Mouse (Mus musculus): ENCODE results near the gene Pkmyt1. TPM values are rescaled to one million over a fixed set of nuclear protein-coding genes. Genes with fewer than 3 reads are reported as not detected.

The Pkmyt1 gene
- 10 to 100 TPM; 31.6 to 39.0 TPM for polyA plus RNA-seq (2017; shearing (Covaris generic))

GRCm38 (mm10) chr17:23725999-23726757 is at the start of gene Pkmyt1:
Gene Pkmyt1 (plus strand): TSS chr17:23726336.

GRCm38 (mm10) chr17:23677236-23677679 is 48.9 kb upstream of the Pkmyt1 start, which contains the start of gene Tnfrsf12a:
Gene Tnfrsf12a (minus strand): TSS chr17:23677468.

GRCm38 (mm10) chr17:23679127-23679835 is 46.9 kb upstream of the Pkmyt1 start, which contains the start of gene Cldn6:
Gene Cldn6 (plus strand): TSS chr17:23679249.

GRCm38 (mm10) chr17:23683856-23684672 is 42.1 kb upstream of the Pkmyt1 start, which contains the start of gene Cldn9:
Gene Cldn9 (minus strand): TSS chr17:23684026.

GRCm38 (mm10) chr17:23722376-23723125 is 3.6 kb upstream of the Pkmyt1 start, which contains the start of gene 1520401A03Rik:
Gene 1520401A03Rik (minus strand): TSS chr17:23722783.

GRCm38 (mm10) chr17:23740598-23741021 is 14.5 kb downstream of the Pkmyt1 start, which contains the start of gene Paqr4:
Gene Paqr4 (minus strand): TSS chr17:23740867.

GRCm38 (mm10) chr17:23745301-23746251 is 19.4 kb downstream of the Pkmyt1 start, which contains the start of gene Kremen2:
Gene Kremen2 (minus strand): TSS chr17:23745833.

GRCm38 (mm10) chr17:23771284-23772218 is 45.4 kb downstream of the Pkmyt1 start, which contains the start of gene Flywch1:
Gene Flywch1 (minus strand): TSS chr17:23771602.

GRCm38 (mm10) chr17:23785561-23786471 is 59.7 kb downstream of the Pkmyt1 start, which contains the start of gene Flywch2:
Gene Flywch2 (minus strand): TSS chr17:23786081.

Other genes with a start within 250 kb of the Pkmyt1 start
- under 1 TPM in 1 of 2 experiments, not detected in 1; 0.02 TPM for gene Vmn2r117, start 246.6 kb upstream of the Pkmyt1 start, polyA plus RNA-seq (2017; shearing (Covaris generic))
- 10 to 100 TPM; 12.5 to 13.4 TPM for gene Zfp213, start 162.1 kb upstream of the Pkmyt1 start, polyA plus RNA-seq (2017; shearing (Covaris generic))
- not detected for gene Zfp13, start 126.8 kb upstream of the Pkmyt1 start, polyA plus RNA-seq (2017; shearing (Covaris generic))
- gene Zscan10, start 125.5 kb upstream of the Pkmyt1 start, polyA plus RNA-seq (2017; shearing (Covaris generic)), result 1 to 10 TPM in 1 of 2 experiments, under 1 TPM in 1; 0.19 to 1.2 TPM
- gene Mmp25, start 81.1 kb upstream of the Pkmyt1 start, polyA plus RNA-seq (2017; shearing (Covaris generic)), result under 1 TPM; 0.12 to 0.99 TPM
- under 1 TPM; 0.11 to 0.43 TPM for gene Bicdl2, start 65.8 kb upstream of the Pkmyt1 start, polyA plus RNA-seq (2017; shearing (Covaris generic))
- 10 to 100 TPM; 49.0 to 52.4 TPM for gene Hcfc1r1, start 52.7 kb upstream of the Pkmyt1 start, polyA plus RNA-seq (2017; shearing (Covaris generic))
- 10 to 100 TPM; 30.0 to 38.4 TPM for gene Thoc6, start 52.5 kb upstream of the Pkmyt1 start, polyA plus RNA-seq (2017; shearing (Covaris generic))
- gene Tnfrsf12a, start 48.9 kb upstream of the Pkmyt1 start, polyA plus RNA-seq (2017; shearing (Covaris generic)), result 1 to 10 TPM; 5.5 to 6.7 TPM
- gene Cldn6, start 47.1 kb upstream of the Pkmyt1 start, polyA plus RNA-seq (2017; shearing (Covaris generic)), result under 1 TPM in 1 of 2 experiments, not detected in 1; 0.11 TPM
- gene Cldn9, start 42.3 kb upstream of the Pkmyt1 start, polyA plus RNA-seq (2017; shearing (Covaris generic)), result under 1 TPM in 1 of 2 experiments, not detected in 1; 0.12 TPM
- under 1 TPM; 0.10 to 0.39 TPM for gene 1520401A03Rik, start 3.6 kb upstream of the Pkmyt1 start, polyA plus RNA-seq (2017; shearing (Covaris generic))
- gene Paqr4, start 14.5 kb downstream of the Pkmyt1 start, polyA plus RNA-seq (2017; shearing (Covaris generic)), result 10 to 100 TPM; 10.0 to 20.7 TPM
- gene Kremen2, start 19.5 kb downstream of the Pkmyt1 start, polyA plus RNA-seq (2017; shearing (Covaris generic)), result 10 to 100 TPM in 1 of 2 experiments, 1 to 10 TPM in 1; 4.0 to 11.8 TPM
- gene Flywch1, start 45.3 kb downstream of the Pkmyt1 start, polyA plus RNA-seq (2017; shearing (Covaris generic)), result 10 to 100 TPM; 23.5 to 40.0 TPM
- gene Flywch2, start 59.7 kb downstream of the Pkmyt1 start, polyA plus RNA-seq (2017; shearing (Covaris generic)), result 1 to 10 TPM; 6.3 to 7.6 TPM
- gene Srrm2, start 64.2 kb downstream of the Pkmyt1 start, polyA plus RNA-seq (2017; shearing (Covaris generic)), result 100 to 1,000 TPM; 921 to 934 TPM
- gene Elob, start 102.8 kb downstream of the Pkmyt1 start, polyA plus RNA-seq (2017; shearing (Covaris generic)), result 100 to 1,000 TPM; 701 to 738 TPM
- under 1 TPM; 0.17 to 0.39 TPM for gene Prss33, start 109.7 kb downstream of the Pkmyt1 start, polyA plus RNA-seq (2017; shearing (Covaris generic))
- under 1 TPM in 1 of 2 experiments, not detected in 1; 0.77 TPM for gene Prss32, start 117.5 kb downstream of the Pkmyt1 start, polyA plus RNA-seq (2017; shearing (Covaris generic))
- 1 to 10 TPM; 1.9 to 3.0 TPM for gene Prss41, start 117.8 kb downstream of the Pkmyt1 start, polyA plus RNA-seq (2017; shearing (Covaris generic))
- not detected for gene Prss21, start 141.7 kb downstream of the Pkmyt1 start, polyA plus RNA-seq (2017; shearing (Covaris generic))
- not detected for gene Dcpp1, start 154.5 kb downstream of the Pkmyt1 start, polyA plus RNA-seq (2017; shearing (Covaris generic))
- gene Dcpp2, start 154.5 kb downstream of the Pkmyt1 start, polyA plus RNA-seq (2017; shearing (Covaris generic)), result not detected
- not detected for gene Dcpp3, start 191.1 kb downstream of the Pkmyt1 start, polyA plus RNA-seq (2017; shearing (Covaris generic))
- not detected for gene Sbp, start 215.3 kb downstream of the Pkmyt1 start, polyA plus RNA-seq (2017; shearing (Covaris generic))
- not detected for gene Sbpl, start 228.9 kb downstream of the Pkmyt1 start, polyA plus RNA-seq (2017; shearing (Covaris generic))